Mouse (Mus musculus): Measurements from ENCODE around the gene Ocm. TPM values are rescaled to one million over a fixed set of nuclear protein-coding genes. Genes with fewer than 3 reads are reported as not detected.
A peak's percentile ranks its signal among the peaks of the same experiment; 100 is the strongest.

Ocm gene
- 1 to 10 TPM; 2.6 to 3.2 TPM for total RNA-seq (2021)

DNA sequence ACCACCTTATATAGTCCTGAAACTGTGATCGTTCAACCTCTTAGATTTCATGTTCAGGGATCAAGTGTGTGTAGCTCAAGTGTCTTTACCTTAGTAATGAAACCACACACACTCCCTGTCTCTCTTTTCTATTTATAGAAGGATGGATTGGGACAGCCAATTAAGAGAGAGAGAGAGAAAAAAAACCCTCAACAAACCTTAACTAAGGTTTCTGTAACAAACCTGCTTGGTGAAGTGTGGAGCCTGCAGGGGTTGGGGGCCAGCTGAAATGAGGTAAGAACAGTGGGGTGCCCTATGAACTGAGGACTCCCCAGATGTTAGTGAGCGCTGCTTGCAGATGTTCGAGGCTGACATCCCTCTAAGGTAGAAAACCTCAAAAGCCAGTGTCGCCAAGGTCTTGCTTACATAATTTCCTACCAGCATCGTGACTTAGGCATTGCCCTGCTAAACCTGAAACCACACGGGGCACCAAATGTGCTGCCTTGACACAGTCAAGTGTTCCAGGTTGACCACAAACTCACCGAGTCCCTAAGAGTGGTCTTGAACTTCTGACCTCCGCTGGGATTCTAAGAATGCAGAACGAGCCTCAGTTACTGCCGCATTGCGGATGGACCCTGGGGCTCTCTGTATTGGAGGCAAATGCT, at the start of gene Ocm:
Ocm (minus strand) TSS at position 51 of the 644 bp plus-strand sequence.
- DNase-seq (ENCODE audit: low spot score in 2 of 2): no peak
- intact Hi-C loops (cut with DNase I): no loop called here

DNA sequence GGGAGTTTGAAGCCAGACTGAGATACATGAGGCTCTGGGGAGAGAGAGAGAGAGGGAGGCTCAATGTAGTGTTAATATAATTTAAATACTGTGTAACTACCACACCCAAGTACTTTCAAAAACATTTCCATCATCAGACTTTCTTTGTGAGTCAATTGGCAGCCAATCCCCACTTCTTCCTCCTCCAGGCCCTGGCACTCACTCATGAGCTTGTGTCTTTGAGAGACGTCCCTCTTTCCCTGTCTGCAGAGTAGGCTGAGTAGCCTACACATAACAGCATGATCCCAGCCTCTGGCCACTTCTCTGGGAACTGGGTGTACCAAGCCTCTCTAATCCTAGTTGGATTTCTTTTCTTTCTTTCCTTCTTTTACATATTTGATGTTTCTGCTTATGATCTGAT, 44.8 kb upstream of the Ocm start:
- intact Hi-C loops (cut with DNase I): no loop called here
- DNase-seq (ENCODE audit: low spot score in 2 of 2): peak; percentile 23 to 83

DNA sequence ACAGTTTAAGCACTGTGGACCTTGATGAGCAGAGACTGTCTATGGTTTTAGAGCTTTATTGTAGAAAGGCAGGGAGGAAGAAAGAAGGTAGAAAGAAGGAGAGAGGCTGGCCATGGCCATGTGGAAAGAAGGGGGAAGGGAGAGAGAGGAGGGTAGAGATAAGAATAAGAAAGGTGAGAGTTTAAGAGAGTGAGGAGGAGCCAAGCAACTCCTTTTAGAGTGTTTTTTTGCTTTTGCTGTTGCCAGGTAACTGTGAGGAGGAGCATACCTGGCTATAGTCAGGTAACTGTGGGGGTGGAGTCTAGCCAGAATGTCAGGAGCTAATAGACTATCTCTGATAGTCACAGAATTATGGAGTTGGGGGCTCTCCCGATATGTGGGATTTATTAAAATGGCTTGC, 43.6 kb upstream of the Ocm start:
- no peak for DNase-seq (ENCODE audit: low spot score in 2 of 2)
- intact Hi-C loops (cut with DNase I): no loop called here

DNA sequence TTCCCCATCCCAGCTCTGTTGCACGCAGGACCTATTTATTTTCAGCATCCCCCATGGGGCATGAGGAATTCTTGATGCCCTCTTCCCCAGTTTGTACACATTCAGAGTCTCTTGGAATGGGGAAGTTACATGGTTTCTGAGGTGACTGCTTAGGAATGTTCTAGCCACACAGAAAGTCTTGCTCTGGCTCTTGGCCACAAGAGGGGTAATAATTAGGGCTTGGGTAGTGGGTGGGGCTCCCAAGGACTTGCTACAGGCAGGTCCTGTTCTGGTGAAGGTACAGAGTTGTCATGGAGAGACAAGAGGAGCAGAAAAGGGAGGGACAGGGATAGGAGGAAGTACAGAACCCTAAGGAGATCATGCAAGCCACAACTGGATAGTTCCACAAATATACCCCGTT, 39.6 kb upstream of the Ocm start:
- no peak for DNase-seq (ENCODE audit: low spot score in 2 of 2)
- intact Hi-C loops (cut with DNase I): no loop called here

DNA sequence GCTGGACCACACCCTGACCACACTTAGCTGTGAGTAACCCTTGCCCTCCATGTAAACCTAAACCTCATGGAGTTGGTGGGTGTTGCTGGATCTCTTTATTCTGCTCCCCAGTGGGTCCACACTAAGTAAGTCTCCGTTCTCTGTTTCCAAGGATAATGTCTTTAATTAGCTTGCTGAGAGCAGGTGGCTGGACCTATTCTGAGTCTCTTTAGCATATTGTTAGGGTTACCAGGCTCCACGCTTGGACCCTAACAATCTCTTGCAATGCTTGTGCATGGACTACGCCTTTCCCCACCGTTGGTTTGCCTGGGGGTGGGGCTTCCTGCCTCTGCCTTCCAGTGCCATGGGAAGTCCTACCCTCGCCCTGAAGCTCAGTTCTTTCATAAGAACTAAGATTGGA, 37.6 kb upstream of the Ocm start:
- intact Hi-C loops (cut with DNase I): no loop called here

DNA sequence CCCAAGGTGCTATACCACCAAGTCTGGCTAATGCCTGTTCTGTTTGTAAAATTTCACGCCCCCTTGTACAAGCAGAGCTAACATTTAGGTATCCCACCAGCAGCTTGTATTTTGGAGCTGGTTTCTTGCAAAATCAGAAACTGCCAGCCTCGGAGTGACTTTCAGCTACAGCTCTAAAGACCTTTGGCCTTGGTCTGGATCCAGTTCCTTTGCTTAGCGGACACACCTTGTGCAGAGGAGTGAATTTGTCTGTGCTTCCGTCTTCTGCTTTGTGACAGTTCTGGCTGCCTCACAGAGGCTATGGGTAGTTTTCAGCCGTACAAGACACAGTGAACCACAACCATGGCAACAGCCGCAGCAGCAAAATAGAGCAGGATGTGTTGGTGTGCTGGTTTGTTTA, 27.9 kb upstream of the Ocm start:
- intact Hi-C loops (cut with DNase I): no loop called here
- no peak for DNase-seq (ENCODE audit: low spot score in 2 of 2)

More for the DNA sequence above, 37.6 kb upstream of the Ocm start:
- DNase-seq (ENCODE audit: low spot score in 2 of 2): peak in 1 of 2 experiments; percentile 52

DNA sequence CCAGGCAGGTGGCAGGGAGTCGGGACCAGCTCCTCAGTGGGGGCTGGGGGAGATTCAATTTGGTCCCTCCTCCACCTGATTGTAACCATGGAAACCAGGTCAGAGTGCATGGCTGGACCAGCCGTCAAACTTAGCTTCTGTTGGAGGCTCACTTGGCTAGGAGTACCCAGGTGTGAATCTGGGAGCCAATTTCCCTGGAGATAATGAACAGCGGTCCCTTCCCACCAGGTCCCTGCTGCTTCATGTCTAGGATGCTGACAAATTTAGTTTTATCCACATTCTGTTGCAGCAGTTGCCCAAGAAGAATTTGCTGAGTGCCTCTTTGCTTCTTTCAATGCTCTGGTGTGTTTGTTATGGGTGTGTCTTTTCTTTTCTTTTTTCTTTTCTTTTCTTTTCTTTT, 27.0 kb upstream of the Ocm start:
- intact Hi-C loops (cut with DNase I): loop anchor here (1.0 kb wide), 1 partner anchor 29 kb away; no protein-coding TSS in a partner anchor
- DNase-seq (ENCODE audit: low spot score in 2 of 2): peak in 1 of 2 experiments; percentile 40

DNA sequence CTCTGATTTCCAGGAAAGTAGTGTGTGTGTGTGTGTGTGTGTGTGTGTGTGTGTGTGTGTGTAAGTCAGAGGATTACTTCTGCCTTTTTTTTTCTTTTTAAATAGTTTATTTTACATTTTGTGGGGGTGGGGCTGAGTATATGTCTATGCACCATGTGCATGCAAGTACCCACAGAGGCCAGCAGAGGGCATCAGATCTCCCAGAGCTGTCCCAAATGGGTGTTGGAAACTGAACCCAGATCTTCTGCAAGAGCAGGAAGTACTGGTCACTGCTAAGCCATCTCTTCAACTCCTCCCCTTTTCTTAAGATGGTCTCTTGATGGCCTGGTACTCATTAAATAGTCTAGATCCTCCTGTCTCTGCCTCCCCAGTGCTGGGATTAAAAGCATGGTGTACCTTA, 24.8 kb upstream of the Ocm start:
- DNase-seq (ENCODE audit: low spot score in 2 of 2): no peak
- intact Hi-C loops (cut with DNase I): no loop called here

DNA sequence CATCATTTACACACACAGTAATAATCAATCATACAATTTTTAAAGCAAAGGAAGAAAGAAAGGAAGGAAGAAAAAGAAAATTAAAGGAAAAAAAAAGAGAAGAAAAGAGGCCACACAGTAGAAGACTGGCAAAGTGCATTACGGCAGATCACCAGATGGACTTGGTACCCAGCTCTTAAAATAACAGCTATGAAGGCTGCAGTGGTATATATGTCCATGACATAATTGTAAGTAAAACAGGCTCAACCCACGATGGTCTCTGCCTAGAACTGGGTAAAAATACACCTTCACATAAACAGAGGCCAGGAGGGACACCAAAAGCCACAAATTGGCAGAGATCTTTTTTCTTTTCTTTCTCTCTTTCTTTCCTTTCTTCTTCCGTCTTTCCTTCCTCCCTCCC, 23.4 kb upstream of the Ocm start:
- DNase-seq (ENCODE audit: low spot score in 2 of 2): peak in 1 of 2 experiments; percentile 78
- intact Hi-C loops (cut with DNase I): loop anchor here (1.0 to 2.0 kb wide), 2 partner anchors 27 to 107 kb away; no protein-coding TSS in a partner anchor

DNA sequence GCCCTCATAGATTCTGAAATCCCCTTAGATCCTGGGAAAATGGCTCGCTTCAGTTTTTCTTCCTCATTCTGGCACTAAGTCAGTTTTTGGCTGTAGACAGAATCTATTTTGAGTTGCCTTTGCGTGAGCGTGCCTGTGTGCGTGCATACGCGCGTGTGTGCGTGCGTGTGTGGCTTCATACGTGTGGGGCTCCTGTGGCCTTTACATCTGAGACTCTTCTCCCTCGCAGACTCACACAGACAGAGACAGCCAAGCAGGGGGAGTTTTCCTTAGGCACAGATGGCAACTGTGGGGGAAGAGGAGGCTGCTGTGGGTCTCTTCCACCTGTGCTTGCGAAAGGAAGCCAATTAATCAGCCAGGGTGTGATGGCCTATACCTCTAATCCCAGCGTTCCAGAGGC, 20.9 kb upstream of the Ocm start:
- intact Hi-C loops (cut with DNase I): no loop called here

DNA sequence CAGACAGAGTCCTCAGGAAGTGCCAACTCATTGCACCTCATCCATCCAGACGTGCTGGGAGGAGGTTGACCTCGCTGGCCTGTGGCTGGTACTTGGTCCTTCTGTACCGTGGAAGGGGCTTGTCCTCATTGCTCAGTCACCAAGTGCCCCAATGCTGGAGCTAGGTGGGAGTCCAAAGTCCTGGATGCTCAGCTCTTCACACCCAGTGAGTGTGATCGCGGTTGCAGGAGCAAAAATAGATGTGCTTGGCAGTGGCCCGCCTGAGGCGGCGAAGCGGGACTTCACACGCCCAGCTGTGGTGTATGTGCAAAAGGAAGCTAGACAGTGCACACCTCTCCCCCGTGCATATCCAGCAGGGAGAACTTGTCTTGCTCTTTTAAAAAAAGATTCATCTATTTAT, 16.7 kb upstream of the Ocm start:
- DNase-seq (ENCODE audit: low spot score in 2 of 2): peak in 1 of 2 experiments; percentile 70
- intact Hi-C loops (cut with DNase I): no loop called here

More for the DNA sequence above, 20.9 kb upstream of the Ocm start:
- peak; percentile 59 to 79 for DNase-seq (ENCODE audit: low spot score in 2 of 2)

DNA sequence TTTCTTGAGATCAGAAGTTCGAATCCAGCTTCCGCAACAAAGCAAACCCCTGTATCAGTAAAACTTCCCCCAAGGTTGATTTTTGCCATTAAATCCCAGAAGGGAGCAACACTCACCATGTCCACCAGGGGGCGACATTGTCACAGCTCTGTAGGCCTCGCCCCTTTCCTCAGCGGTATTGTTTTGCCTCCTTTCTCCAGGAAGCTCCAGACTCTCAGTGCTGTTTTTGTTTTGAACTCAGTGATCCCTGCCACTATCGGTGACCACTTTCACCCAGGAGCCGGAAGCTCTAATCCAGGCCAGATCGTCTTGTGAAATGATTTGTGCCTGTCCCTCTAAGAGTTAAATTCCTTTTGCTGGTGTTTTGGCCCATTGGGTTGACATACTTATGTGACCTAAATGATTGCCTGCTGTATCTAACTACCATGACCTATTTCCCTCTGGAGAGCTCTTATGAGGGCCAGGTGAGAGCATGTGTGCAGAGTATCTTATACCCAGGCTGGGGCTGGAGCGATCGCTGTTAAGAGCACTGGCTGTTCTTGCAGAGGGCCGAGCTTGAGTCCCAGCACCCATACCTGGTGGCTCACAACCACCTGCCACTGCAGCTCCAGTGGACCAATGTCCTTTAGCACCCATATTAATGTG, 14.4 kb upstream of the Ocm start:
- intact Hi-C loops (cut with DNase I): loop anchor here (1.0 kb wide), 1 partner anchor 113 kb away; no protein-coding TSS in a partner anchor
- peak; percentile 70 to 78 for DNase-seq (ENCODE audit: low spot score in 2 of 2)

DNA sequence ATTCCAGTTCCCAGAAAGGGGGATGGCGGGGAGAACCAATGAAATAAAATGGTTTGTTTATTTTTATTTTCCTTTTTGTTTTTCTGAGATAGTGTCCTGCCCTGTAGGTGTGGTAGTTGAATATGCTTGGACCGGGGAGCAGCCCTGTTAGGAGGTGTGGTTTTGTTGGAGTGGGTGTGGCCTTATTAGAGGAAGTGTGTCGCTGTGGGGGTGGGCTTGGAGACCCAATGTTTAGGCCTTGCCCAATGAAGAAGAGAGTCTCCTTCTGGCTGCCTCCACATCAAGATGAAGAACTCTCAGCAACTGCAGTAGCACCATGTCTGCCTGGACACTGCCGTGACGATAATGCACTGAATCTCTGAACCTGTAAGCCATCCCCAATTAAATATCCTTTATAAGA, 13.4 kb upstream of the Ocm start:
- intact Hi-C loops (cut with DNase I): loop anchor here (1.0 kb wide), 1 partner anchor 114 kb away; no protein-coding TSS in a partner anchor

DNA sequence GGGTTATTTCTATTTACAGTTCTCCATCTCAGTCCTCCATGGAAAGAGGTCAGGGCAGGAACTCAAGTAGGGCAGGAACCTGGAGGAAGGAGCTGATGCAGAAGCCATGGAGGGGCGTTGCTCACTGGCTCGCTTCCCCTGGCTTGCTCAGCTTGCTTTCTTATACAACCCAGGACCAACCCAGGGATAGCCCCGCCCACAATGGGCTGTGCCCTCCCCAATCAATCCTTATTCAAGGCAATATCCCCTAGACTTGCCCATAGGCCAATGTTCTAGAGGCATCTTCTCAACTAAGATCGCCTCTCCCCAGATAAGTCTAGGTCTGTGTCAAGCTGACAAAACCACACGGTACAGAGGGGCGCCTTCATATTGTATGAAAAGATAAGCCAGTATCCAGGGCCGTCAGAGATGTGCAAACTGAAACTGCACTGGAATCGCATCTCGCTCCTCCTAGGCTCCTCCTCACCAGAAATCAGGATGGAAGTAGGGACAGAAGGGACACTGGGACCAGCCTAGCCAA, 12.7 kb upstream of the Ocm start:
- intact Hi-C loops (cut with DNase I): no loop called here
- no peak for DNase-seq (ENCODE audit: low spot score in 2 of 2)

More for the DNA sequence above, 13.4 kb upstream of the Ocm start:
- DNase-seq (ENCODE audit: low spot score in 2 of 2): no peak

DNA sequence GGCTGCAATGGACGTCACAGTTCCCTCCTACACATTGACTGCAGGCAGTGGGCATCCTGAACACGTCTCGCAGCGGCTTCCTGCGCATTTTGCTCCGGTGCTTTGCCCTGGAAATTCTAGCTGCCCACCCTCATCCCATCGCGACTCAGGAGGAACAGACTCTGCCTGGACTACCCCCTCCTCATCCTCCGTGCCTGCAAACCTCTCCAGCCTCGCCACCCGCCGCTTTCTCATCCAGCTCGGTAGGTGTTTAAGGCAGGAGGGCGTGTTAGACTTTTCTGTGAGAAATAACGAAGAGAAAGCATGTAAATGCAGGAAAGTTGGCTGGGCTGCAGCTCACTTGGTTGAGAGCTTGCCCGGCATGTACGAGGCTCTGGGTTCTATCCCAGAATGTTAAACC, 10.5 kb upstream of the Ocm start:
- peak in 1 of 2 experiments; percentile 70 for DNase-seq (ENCODE audit: low spot score in 2 of 2)
- intact Hi-C loops (cut with DNase I): no loop called here

DNA sequence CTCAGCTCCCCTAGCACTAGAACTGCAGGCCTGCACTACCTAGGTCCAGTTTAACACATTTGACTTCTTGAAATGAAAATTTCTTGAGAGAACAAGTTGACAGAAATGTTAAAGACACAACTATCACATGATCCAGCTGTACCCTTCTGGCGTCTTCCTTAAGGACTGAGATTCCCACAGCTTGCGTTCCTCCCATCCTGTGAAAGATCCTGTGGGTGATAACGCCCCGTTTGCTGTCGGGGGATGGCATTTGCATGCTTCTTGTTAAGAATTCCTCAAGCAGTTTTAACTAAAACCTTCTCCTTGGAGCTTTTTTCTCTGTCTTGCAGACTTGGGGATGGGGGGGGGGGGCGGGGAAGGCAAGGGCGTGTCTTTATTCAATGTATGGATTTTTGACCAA, 8.1 kb upstream of the Ocm start:
- intact Hi-C loops (cut with DNase I): no loop called here
- DNase-seq (ENCODE audit: low spot score in 2 of 2): peak in 1 of 2 experiments; percentile 85

DNA sequence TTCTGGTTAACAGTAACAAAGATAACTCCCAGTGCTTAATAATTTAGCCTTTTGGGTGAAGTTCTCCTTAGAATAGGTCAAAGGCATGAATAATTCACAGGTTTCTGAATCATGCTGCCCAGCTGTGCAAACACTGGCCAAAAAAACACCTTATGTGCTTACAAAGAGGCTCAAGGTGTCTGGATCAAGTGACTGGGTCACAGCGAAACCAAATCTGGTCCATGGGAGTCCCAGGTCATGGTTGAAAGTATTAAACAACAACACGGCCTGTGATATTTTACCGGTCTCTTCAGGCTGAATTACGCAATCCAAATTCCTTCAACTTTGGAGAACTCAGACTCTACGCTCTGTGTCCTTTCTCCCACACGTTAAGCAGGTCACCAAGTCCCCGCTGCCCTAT, 6.0 kb upstream of the Ocm start:
- DNase-seq (ENCODE audit: low spot score in 2 of 2): no peak
- intact Hi-C loops (cut with DNase I): no loop called here

DNA sequence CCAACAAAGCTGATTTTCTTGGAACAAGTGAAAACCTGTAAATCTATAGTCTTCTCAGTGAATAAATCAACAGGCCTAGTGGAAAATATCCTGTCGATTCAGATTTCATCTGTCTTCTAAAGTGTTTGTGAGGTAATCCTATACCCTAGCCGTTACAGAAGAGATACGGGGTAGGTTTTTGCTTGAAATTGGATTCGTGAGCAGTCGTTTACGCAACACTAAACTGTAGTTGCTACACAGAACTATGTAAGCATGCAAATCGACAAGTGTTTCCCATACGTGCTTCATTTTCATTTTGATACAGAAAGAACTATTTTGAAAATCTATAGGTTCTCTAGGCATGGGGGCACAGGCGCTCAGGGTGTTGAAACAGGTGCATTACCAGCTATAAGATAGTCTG, 10.6 kb downstream of the Ocm start:
- intact Hi-C loops (cut with DNase I): no loop called here
- no peak for DNase-seq (ENCODE audit: low spot score in 2 of 2)

DNA sequence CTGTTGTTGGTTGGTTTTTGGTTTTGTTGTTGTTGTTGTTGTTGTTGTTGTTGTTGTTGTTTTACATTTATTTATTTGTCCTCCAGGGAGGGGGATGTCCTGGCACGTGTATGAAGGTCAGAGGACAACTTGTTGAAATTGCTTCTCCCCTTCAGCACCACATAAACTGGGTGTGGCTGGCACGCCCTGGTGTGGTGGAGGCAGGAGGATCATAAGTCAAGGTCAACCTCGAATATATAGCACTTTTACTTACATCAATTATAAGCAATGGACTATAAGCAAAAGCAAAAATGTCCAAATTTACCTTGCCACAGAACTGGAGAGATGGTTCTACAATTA, 11.2 kb downstream of the Ocm start:
- no peak for DNase-seq (ENCODE audit: low spot score in 2 of 2)
- intact Hi-C loops (cut with DNase I): no loop called here

DNA sequence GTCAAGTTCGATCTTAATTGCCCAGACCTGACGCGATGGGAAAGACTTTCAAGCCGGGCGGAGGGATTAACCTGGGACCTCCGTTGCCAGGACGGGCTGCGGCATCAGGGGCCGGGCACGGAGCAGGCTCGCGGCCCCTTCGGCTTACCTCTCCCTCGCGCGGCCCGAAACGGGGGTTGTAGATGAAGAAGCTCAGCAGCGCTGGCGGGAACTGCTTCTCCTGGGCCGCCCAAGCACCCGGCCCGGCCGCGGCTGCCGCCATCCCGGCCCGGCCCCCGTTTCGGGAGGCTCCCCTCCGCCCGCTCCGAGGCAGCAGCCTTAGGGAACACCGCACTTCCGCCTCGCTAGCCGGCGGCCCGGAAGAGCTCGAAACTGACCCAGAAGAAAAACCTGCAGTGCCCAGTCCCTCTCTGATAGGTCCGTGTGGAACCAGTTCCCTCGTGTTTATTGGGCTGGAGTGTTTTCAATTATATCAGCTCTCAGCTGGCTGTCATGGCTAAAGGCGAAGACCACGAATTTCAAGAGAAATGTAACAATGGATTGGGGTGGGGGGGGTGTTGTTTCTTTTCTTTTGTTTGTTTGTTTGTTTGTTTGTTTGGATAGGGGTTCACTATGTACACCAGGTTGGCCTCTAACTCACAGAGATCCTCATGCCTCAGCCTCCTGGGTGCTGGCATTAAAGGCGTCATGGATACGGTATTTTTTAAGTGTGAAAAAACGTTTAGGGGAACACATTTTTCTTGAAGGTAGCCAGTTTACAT, 11.7 kb downstream of the Ocm start, which contains the start of gene Ccz1:
Ccz1 (minus strand) TSS at position 327 of the 761 bp plus-strand sequence.
- peak; percentile 75 to 76 for DNase-seq (ENCODE audit: low spot score in 2 of 2)
- intact Hi-C loops (cut with DNase I): no loop called here

Measured in left cerebral cortex, postnatal 25 days (tissue).